Mouse (Mus musculus): ENCODE measurements around the gene Etv6. TPM values are rescaled to one million over a fixed set of nuclear protein-coding genes. Genes with fewer than 3 reads are reported as not detected.

The Etv6 gene
- polyA plus RNA-seq, 1 experiment: not detected

DNA sequence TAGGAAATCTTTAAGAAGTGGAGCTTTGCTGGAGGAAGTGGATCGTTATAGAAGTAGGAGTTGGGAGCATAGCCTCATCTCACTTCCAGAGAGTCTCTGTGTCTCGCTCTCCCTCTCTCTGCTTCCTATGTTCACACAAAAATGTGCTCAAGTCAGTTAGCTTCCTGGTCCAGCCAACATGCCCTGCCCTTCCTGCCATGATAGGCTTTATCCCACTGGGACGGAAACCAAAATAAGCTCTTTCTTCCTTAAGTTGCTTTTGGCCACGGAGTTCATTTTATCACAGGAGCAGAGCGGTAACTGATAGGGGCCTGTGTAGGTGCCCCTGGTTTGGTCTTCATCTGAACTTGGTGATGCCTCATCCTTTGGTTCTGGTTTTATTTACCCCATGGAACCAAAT, 132.5 kb downstream of the Etv6 start:
- H3K4me1 ChIP-seq (ENCODE audit: control insufficient read depth, insufficient read depth, low read length): peaks cover 9% of the 10 kb centered on the region
- H3K4me3 ChIP-seq (ENCODE audit: insufficient read depth, low read depth, low read length): no peak overlapping the region
- H3K27ac ChIP-seq (ENCODE audit: insufficient read depth, low read depth, low read length): no peak overlapping the region
- WGBS: 84% methylated on average over 5 of the region's 5 CpGs
- TF ChIP-seq POLR2A (IDR thresholded peaks at IDR 0.05; ENCODE audit: insufficient read depth, low read depth, low read length) (no peak), CTCF (IDR thresholded peaks at IDR 0.05; ENCODE audit: insufficient read depth, low read depth, low read length) (no peak)

- WGBS: 95% methylated on average over 11 of the region's 11 CpGs
- TF ChIP-seq CTCF (IDR thresholded peaks at IDR 0.05; ENCODE audit: insufficient read depth, low read depth, low read length) (no peak), POLR2A (IDR thresholded peaks at IDR 0.05; ENCODE audit: insufficient read depth, low read depth, low read length) (no peak)
- Histone ChIP-seq H3K4me1 (ENCODE audit: control insufficient read depth, insufficient read depth, low read length) (peaks cover 9% of the 10 kb centered on the region), H3K4me3 (ENCODE audit: insufficient read depth, low read depth, low read length) (no peak overlapping the region), H3K27ac (ENCODE audit: insufficient read depth, low read depth, low read length) (no peak overlapping the region)
Measured at GRCm38 (mm10) chr6:134168799-134169198, 133.3 kb downstream of the Etv6 start.

- Histone ChIP-seq H3K4me3 (ENCODE audit: insufficient read depth, low read depth, low read length) (no peak overlapping the region), H3K4me1 (ENCODE audit: control insufficient read depth, insufficient read depth, low read length) (peaks cover 9% of the 10 kb centered on the region), H3K27ac (ENCODE audit: insufficient read depth, low read depth, low read length) (no peak overlapping the region)
- no peak for TF ChIP-seq POLR2A (IDR thresholded peaks at IDR 0.05; ENCODE audit: insufficient read depth, low read depth, low read length)
- TF ChIP-seq CTCF (IDR thresholded peaks at IDR 0.05; ENCODE audit: insufficient read depth, low read depth, low read length): no peak
- WGBS: 69% methylated on average over 1 of the region's 1 CpGs
Measured at GRCm38 (mm10) chr6:134171235-134171634, 135.7 kb downstream of the Etv6 start.

DNA sequence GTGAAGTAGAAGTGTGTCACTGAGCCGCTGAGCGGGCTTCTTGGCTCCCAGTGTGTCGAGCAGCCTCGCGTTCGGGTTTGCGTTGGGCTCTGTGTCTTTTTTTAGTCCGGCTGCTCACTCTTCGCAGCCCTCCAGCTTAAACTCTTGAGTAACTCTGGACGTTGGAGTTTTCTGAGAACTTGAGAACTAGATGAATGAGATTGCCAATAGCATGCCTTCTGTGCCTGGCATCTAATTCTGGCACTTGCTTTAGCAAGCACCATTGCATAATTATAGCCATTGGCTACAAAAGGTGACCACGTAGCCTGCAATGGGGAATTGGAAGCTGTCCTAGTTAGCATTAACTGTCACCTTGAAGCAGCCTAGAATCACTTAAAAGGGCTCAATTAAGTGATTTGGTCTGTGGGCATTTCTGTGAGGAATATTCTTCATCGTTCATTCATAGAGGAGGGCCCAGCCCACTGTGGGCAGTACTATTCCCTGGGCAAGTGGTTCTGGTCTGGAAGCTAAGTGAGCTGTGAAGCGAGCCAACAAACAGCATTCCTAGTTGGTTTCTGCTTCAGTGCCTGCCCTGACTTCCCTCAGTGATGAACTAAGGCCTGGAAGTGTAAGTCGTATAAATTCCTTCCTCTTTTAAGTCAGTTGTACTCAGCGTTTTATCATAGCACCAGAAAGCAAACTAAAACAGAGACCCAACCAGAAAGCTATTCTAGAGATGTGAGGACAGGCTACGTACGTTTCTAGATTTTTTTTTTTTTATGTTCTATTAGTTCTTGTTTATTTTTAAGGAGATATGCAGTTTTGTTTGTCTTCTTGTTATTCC, 136.6 kb downstream of the Etv6 start:
- Histone ChIP-seq H3K27ac (ENCODE audit: insufficient read depth, low read depth, low read length) (no peak overlapping the region), H3K4me1 (ENCODE audit: control insufficient read depth, insufficient read depth, low read length) (peaks cover 9% of the 10 kb centered on the region), H3K4me3 (ENCODE audit: insufficient read depth, low read depth, low read length) (no peak overlapping the region)
- WGBS: 72% methylated on average over 17 of the region's 17 CpGs
- no peak for TF ChIP-seq POLR2A (IDR thresholded peaks at IDR 0.05; ENCODE audit: insufficient read depth, low read depth, low read length)
- TF ChIP-seq CTCF (IDR thresholded peaks at IDR 0.05; ENCODE audit: insufficient read depth, low read depth, low read length): no peak

DNA sequence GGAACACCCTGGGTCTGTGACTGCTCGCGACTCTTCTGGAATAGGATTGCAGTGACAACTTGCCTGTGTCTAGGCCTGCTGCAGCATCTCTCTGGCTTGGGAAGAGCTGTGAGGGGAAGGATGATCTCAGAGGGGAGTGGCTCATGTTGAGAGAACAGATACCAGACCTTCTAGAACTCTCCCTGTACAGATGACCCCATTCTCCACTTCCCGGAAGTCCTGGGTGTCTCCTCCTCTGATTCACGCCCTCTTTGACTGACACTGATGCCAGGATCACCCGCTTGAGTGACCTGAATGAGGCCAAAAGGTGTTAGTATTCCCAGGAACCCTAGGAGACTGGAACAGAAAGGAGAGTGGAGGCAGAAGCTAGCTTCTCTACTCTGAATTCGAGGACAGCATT, 137.9 kb downstream of the Etv6 start:
- Histone ChIP-seq H3K27ac (ENCODE audit: insufficient read depth, low read depth, low read length) (no peak overlapping the region), H3K4me1 (ENCODE audit: control insufficient read depth, insufficient read depth, low read length) (peaks cover 9% of the 10 kb centered on the region), H3K4me3 (ENCODE audit: insufficient read depth, low read depth, low read length) (no peak overlapping the region)
- TF ChIP-seq POLR2A (IDR thresholded peaks at IDR 0.05; ENCODE audit: insufficient read depth, low read depth, low read length) (no peak), CTCF (IDR thresholded peaks at IDR 0.05; ENCODE audit: insufficient read depth, low read depth, low read length) (no peak)
- WGBS: 87% methylated on average over 6 of the region's 6 CpGs

- H3K4me1 ChIP-seq (ENCODE audit: control insufficient read depth, insufficient read depth, low read length): peaks cover 9% of the 10 kb centered on the region
- H3K27ac ChIP-seq (ENCODE audit: insufficient read depth, low read depth, low read length): no peak overlapping the region
- no peak for TF ChIP-seq POLR2A (IDR thresholded peaks at IDR 0.05; ENCODE audit: insufficient read depth, low read depth, low read length)
- no peak for TF ChIP-seq CTCF (IDR thresholded peaks at IDR 0.05; ENCODE audit: insufficient read depth, low read depth, low read length)
- WGBS: 56% methylated on average over 9 of the region's 9 CpGs
- H3K4me3 ChIP-seq (ENCODE audit: insufficient read depth, low read depth, low read length): no peak overlapping the region
Measured at GRCm38 (mm10) chr6:134175059-134175458, 139.6 kb downstream of the Etv6 start.

GRCm38 (mm10) chr6:134177196-134177595, 141.7 kb downstream of the Etv6 start:
- Histone ChIP-seq H3K4me1 (ENCODE audit: control insufficient read depth, insufficient read depth, low read length) (peaks cover 8% of the 10 kb centered on the region), H3K4me3 (ENCODE audit: insufficient read depth, low read depth, low read length) (no peak overlapping the region), H3K27ac (ENCODE audit: insufficient read depth, low read depth, low read length) (no peak overlapping the region)
- TF ChIP-seq CTCF (IDR thresholded peaks at IDR 0.05; ENCODE audit: insufficient read depth, low read depth, low read length) (no peak), POLR2A (IDR thresholded peaks at IDR 0.05; ENCODE audit: insufficient read depth, low read depth, low read length) (no peak)
- WGBS: 89% methylated on average over 5 of the region's 5 CpGs

DNA sequence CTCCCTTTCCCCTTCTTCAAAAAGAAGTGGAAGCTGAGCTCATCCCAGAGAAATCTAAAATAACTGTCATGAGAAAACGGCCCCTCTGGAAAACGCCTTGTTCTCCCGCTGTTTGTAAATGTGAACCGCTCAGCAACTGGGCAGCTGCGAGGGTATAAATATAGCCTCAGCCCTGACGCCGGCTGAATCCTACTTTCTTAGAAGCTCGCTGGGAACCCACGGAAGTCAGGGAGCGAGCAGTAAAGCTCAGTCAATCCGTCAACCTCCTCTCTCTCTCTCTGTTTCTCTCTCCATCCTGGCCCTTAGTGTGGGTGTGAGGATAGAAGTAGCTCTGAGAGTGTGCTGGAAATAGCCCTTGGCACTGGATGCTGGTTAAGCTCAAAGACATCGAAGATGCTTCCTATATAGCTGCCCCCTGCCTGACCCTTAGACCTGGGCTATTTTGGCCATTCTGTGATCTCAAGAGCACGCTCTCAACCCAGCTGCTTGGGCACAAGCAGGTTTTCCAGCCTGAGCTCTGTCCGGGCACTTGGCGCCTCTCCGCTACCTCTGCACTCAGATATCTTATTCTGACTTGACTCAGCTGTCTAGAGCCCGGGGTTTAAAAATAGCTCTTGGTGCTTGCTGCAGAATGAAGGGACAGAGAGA, 146.9 kb downstream of the Etv6 start:
- 44% methylated on average over 17 of the region's 17 CpGs for WGBS
- H3K4me3 ChIP-seq (ENCODE audit: insufficient read depth, low read depth, low read length): no peak overlapping the region
- no peak for TF ChIP-seq POLR2A (IDR thresholded peaks at IDR 0.05; ENCODE audit: insufficient read depth, low read depth, low read length)
- no peak for TF ChIP-seq CTCF (IDR thresholded peaks at IDR 0.05; ENCODE audit: insufficient read depth, low read depth, low read length)
- H3K4me1 ChIP-seq (ENCODE audit: control insufficient read depth, insufficient read depth, low read length): peaks cover 15% of the 10 kb centered on the region
- H3K27ac ChIP-seq (ENCODE audit: insufficient read depth, low read depth, low read length): peak overlapping the region; percentile 82

GRCm38 (mm10) chr6:134183592-134184342, 148.3 kb downstream of the Etv6 start:
- TF ChIP-seq CTCF (IDR thresholded peaks at IDR 0.05; ENCODE audit: insufficient read depth, low read depth, low read length): no peak
- no peak for TF ChIP-seq POLR2A (IDR thresholded peaks at IDR 0.05; ENCODE audit: insufficient read depth, low read depth, low read length)
- Histone ChIP-seq H3K27ac (ENCODE audit: insufficient read depth, low read depth, low read length) (no peak overlapping the region), H3K4me3 (ENCODE audit: insufficient read depth, low read depth, low read length) (no peak overlapping the region), H3K4me1 (ENCODE audit: control insufficient read depth, insufficient read depth, low read length) (peaks cover 15% of the 10 kb centered on the region)
- WGBS: 92% methylated on average over 11 of the region's 11 CpGs
